Mouse (Mus musculus) limb, embryonic 14.5 days (tissue): ENCODE measurements at regions not wholly inside any gene's neighbourhood (a gene's known extent, or its start where the extent isn't known, plus 50 kb on each side); places are given as distances from the start of the nearest gene placed in this dataset.

Experiments used
- ATAC-seq: fragments of 200-750 bp; cut with Nextera tagmentation; 2 replicates; pipeline ENCODE4 v1.8.0; 2017; ENCODE audit warnings: low read depth, moderate number of reproducible peaks, moderate TSS enrichment; ENCODE audit not compliant: low FRiP score
- DNase-seq: peaks from one replicate; pipeline ENCODE4 v3.0.0-alpha.2; 2015; ENCODE audit warnings: low spot score
- H3K27ac ChIP-seq: fragments of 300-500 bp; sonication (generic); replicated peaks from 2 replicates; pipeline ENCODE4 v1.5.1; 2014; ENCODE audit warnings: low read depth, mild to moderate bottlenecking, low read length, moderate library complexity, mixed read lengths
- H3K27me3 ChIP-seq: fragments of 300-500 bp; sonication (generic); 2 replicates; pipeline ENCODE4 v1.6.1; 2014; ENCODE audit warnings: low read length, mixed read lengths; ENCODE audit not compliant: control insufficient read depth, insufficient read depth
- H3K36me3 ChIP-seq: fragments of 300-500 bp; sonication (generic); 2 replicates; pipeline ENCODE4 v1.6.1; 2014; ENCODE audit warnings: mild to moderate bottlenecking, low read length, moderate library complexity, mixed read lengths; ENCODE audit not compliant: control insufficient read depth, insufficient read depth
- H3K4me1 ChIP-seq: fragments of 300-500 bp; sonication (generic); 2 replicates; pipeline ENCODE4 v1.6.1; 2014; ENCODE audit warnings: antibody characterized with exemption, low read length, mixed read lengths; ENCODE audit not compliant: control insufficient read depth, insufficient read depth
- H3K4me2 ChIP-seq: fragments of 300-500 bp; sonication (generic); replicated peaks from 2 replicates; pipeline ENCODE4 v1.6.1; 2014; ENCODE audit warnings: low read depth, mild to moderate bottlenecking, low read length, moderate library complexity; ENCODE audit not compliant: severe bottlenecking
- H3K4me3 ChIP-seq: fragments of 300-500 bp; sonication (generic); replicated peaks from 2 replicates; pipeline ENCODE4 v1.5.1; 2014; ENCODE audit warnings: low read length
- H3K9ac ChIP-seq: fragments of 300-500 bp; sonication (generic); 2 replicates; pipeline ENCODE4 v1.6.1; 2014; ENCODE audit warnings: mild to moderate bottlenecking, low read depth, low read length, moderate library complexity; ENCODE audit not compliant: severe bottlenecking
- H3K9me3 ChIP-seq: fragments of 300-500 bp; sonication (generic); 2 replicates; pipeline ENCODE4 v1.6.1; 2016; ENCODE audit warnings: low read length; ENCODE audit not compliant: control insufficient read depth
- POLR2A ChIP-seq: fragments of 200-500 bp; IDR thresholded peaks from 2 replicates; pipeline ENCODE4 v1.8.0; 2012; ENCODE audit warnings: inconsistent platforms, mild to moderate bottlenecking, moderate library complexity, borderline replicate concordance; ENCODE audit not compliant: insufficient read depth, insufficient read length; ENCODE audit errors: extremely low read depth
- WGBS: fragments of 180-500 bp; shearing (Covaris S2); extraction: QIAGEN DNeasy Blood & Tissue Kit; methylation state at CpG from one replicate; pipeline ENCODE4 v1.1.7; 2014; 5-methylcytosine and 5-hydroxymethylcytosine counted together

- H3K9ac ChIP-seq = no peak overlapping the region
- no peak overlapping the region for H3K27ac ChIP-seq
- no peaks in the 10 kb centered on the region for H3K4me1 ChIP-seq
- H3K4me2 ChIP-seq = no peak overlapping the region
- no peak overlapping the region for H3K4me3 ChIP-seq
- H3K27me3 ChIP-seq = no peaks in the 10 kb centered on the region
- DNase-seq (no peak), ATAC-seq (no peak)
- no peaks in the 10 kb centered on the region for H3K36me3 ChIP-seq
- TF ChIP-seq POLR2A = no peak
- H3K9me3 ChIP-seq = no peaks in the 10 kb centered on the region
These were observed 695.7 kb upstream of the Kif18a start for GRCm38 (mm10) chr2:108584799-108585198.

GRCm38 (mm10) chr2:108593555-108593954 lies 687.0 kb upstream of the Kif18a start:
- Histone ChIP-seq H3K9ac (no peak overlapping the region), H3K4me1 (no peaks in the 10 kb centered on the region), H3K9me3 (no peaks in the 10 kb centered on the region), H3K27me3 (no peaks in the 10 kb centered on the region), H3K36me3 (no peaks in the 10 kb centered on the region), H3K4me2 (no peak overlapping the region), H3K4me3 (no peak overlapping the region), H3K27ac (no peak overlapping the region)
- WGBS = 84% methylated on average over 3 of the region's 3 CpGs
- ATAC-seq = no peak
- TF ChIP-seq POLR2A = no peak
- no peak for DNase-seq

- no peak for DNase-seq
- Histone ChIP-seq H3K9ac (no peak overlapping the region), H3K4me2 (no peak overlapping the region), H3K27me3 (no peaks in the 10 kb centered on the region), H3K4me3 (no peak overlapping the region), H3K9me3 (no peaks in the 10 kb centered on the region), H3K27ac (no peak overlapping the region), H3K4me1 (no peaks in the 10 kb centered on the region), H3K36me3 (no peaks in the 10 kb centered on the region)
- no peak for ATAC-seq
- WGBS = 39% methylated on average over 1 of the region's 1 CpGs
- no peak for TF ChIP-seq POLR2A
These were observed 680.2 kb upstream of the Kif18a start for GRCm38 (mm10) chr2:108600346-108600745.

- Histone ChIP-seq H3K4me3 (no peak overlapping the region), H3K27ac (no peak overlapping the region), H3K9me3 (no peaks in the 10 kb centered on the region), H3K4me1 (no peaks in the 10 kb centered on the region), H3K27me3 (no peaks in the 10 kb centered on the region), H3K4me2 (no peak overlapping the region), H3K36me3 (no peaks in the 10 kb centered on the region), H3K9ac (no peak overlapping the region)
- no peak for ATAC-seq
- TF ChIP-seq POLR2A = no peak
- DNase-seq = no peak
These were observed 661.0 kb upstream of the Kif18a start for GRCm38 (mm10) chr2:108619580-108619979.

GRCm38 (mm10) chr2:108622367-108623162 lies 658.0 kb upstream of the Kif18a start:
- no peaks in the 10 kb centered on the region for H3K27me3 ChIP-seq
- ATAC-seq = no peak
- no peak overlapping the region for H3K9ac ChIP-seq
- no peaks in the 10 kb centered on the region for H3K36me3 ChIP-seq
- H3K4me2 ChIP-seq = no peak overlapping the region
- TF ChIP-seq POLR2A = no peak
- no peak overlapping the region for H3K27ac ChIP-seq
- H3K4me1 ChIP-seq = no peaks in the 10 kb centered on the region
- no peak overlapping the region for H3K4me3 ChIP-seq
- WGBS = 83% methylated on average over 4 of the region's 4 CpGs
- no peaks in the 10 kb centered on the region for H3K9me3 ChIP-seq
- no peak for DNase-seq

- no peak for ATAC-seq
These were observed 644.9 kb upstream of the Kif18a start for GRCm38 (mm10) chr2:108635644-108636043.

More at GRCm38 (mm10) chr2:108635644-108636043, 644.9 kb upstream of the Kif18a start:
- Histone ChIP-seq H3K36me3 (no peaks in the 10 kb centered on the region), H3K4me1 (no peaks in the 10 kb centered on the region), H3K9ac (no peak overlapping the region), H3K4me3 (no peak overlapping the region), H3K27ac (no peak overlapping the region), H3K27me3 (no peaks in the 10 kb centered on the region), H3K4me2 (no peak overlapping the region), H3K9me3 (no peaks in the 10 kb centered on the region)
- WGBS = 90% methylated on average over 4 of the region's 4 CpGs
- TF ChIP-seq POLR2A = no peak
- DNase-seq = no peak
